Mouse (Mus musculus): ENCODE results near the gene Pcx. TPM values are rescaled to one million over a fixed set of nuclear protein-coding genes. Genes with fewer than 3 reads are reported as not detected.
A peak's percentile ranks its signal among the peaks of the same experiment; 100 is the strongest.

Gene Pcx
- 12.4 and 14.0 TPM in 2 replicates for polyA plus RNA-seq (2014; fragmentation: Nextera tagmentation; extraction: Ambion mirVana)

- H3K9ac ChIP-seq (ENCODE audit: low read length): peak within 1 kb of the TSS; percentile 45
- peak within 1 kb of the TSS; percentile 71 for H3K4me3 ChIP-seq (ENCODE audit: low read depth, low read length)
- peak within 1 kb of the TSS; percentile 91 for H3K4me2 ChIP-seq (ENCODE audit: low read depth, severe bottlenecking)
- H3K36me3 ChIP-seq (ENCODE audit: control insufficient read depth, insufficient read depth, low read length): no peaks in the 10 kb centered on the region
- under 1% methylated on average over 82 of the region's 82 CpGs for WGBS
- no peak within 1 kb of the TSS for H3K27ac ChIP-seq (replicated peaks; ENCODE audit: low read depth, low read length)
- H3K9me3 ChIP-seq (ENCODE audit: control insufficient read depth, low read length): no peaks in the 10 kb centered on the region
- 0 out of 2 replicates have a peak, but pooled peaks cover 4% of the 10 kb centered on the region for H3K27me3 ChIP-seq (ENCODE audit: control insufficient read depth, insufficient read depth, low read length)
- ATAC-seq (ENCODE audit: insufficient number of reproducible peaks, low FRiP score, low TSS enrichment, low read depth) (peak; percentile 99), DNase-seq (ENCODE audit: low spot score) (peak; percentile 99)
- peaks cover 7% of the 10 kb centered on the region for H3K4me1 ChIP-seq (ENCODE audit: control insufficient read depth, insufficient read depth, low read length)
Observed at GRCm38 (mm10) chr19:4509986-4510963, at the start of gene Pcx. Gene Pcx, plus strand, starts transcription at chr19:4510472.

- DNase-seq (ENCODE audit: low spot score) (no peak), ATAC-seq (ENCODE audit: insufficient number of reproducible peaks, low FRiP score, low TSS enrichment, low read depth) (no peak)
- WGBS: 91% methylated on average over 8 of the region's 8 CpGs
Observed at GRCm38 (mm10) chr19:4461981-4462380, 48.3 kb upstream of the Pcx start.

DNA sequence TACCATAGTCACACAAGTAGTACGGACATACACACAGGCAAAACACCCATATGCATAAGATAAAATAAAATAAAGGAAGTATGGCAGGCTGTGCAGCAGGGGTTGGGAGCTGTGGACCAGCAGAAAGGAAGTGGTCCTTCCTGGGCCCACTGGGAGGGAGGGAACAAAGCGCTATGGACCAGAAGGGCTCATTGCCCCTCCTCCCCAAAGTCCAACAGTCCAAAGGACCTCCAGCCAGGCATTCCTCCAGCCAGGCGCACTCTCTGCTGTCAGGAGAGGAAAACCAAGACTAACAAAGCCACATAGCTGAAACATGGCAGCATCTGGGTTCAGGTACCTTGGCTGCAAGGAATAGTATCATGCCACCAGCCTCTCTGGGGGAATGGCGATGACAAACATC lies 45.6 kb upstream of the Pcx start:
- WGBS: 84% methylated on average over 4 of the region's 4 CpGs
- Histone ChIP-seq H3K9me3 (ENCODE audit: control insufficient read depth, low read length) (no peaks in the 10 kb centered on the region), H3K4me3 (ENCODE audit: low read depth, low read length) (no peak overlapping the region), H3K4me1 (ENCODE audit: control insufficient read depth, insufficient read depth, low read length) (no peaks in the 10 kb centered on the region), H3K27ac (replicated peaks; ENCODE audit: low read depth, low read length) (no peak overlapping the region), H3K27me3 (ENCODE audit: control insufficient read depth, insufficient read depth, low read length) (no peaks in the 10 kb centered on the region), H3K9ac (ENCODE audit: low read length) (no peak overlapping the region), H3K36me3 (ENCODE audit: control insufficient read depth, insufficient read depth, low read length) (no peaks in the 10 kb centered on the region), H3K4me2 (ENCODE audit: low read depth, severe bottlenecking) (no peak overlapping the region)
- DNase-seq (ENCODE audit: low spot score): no peak
- no peak for ATAC-seq (ENCODE audit: insufficient number of reproducible peaks, low FRiP score, low TSS enrichment, low read depth)

More at GRCm38 (mm10) chr19:4461981-4462380, 48.3 kb upstream of the Pcx start:
- H3K9ac ChIP-seq (ENCODE audit: low read length): no peak overlapping the region
- no peaks in the 10 kb centered on the region for H3K27me3 ChIP-seq (ENCODE audit: control insufficient read depth, insufficient read depth, low read length)
- H3K36me3 ChIP-seq (ENCODE audit: control insufficient read depth, insufficient read depth, low read length): no peaks in the 10 kb centered on the region
- H3K4me1 ChIP-seq (ENCODE audit: control insufficient read depth, insufficient read depth, low read length): no peaks in the 10 kb centered on the region
- H3K4me2 ChIP-seq (ENCODE audit: low read depth, severe bottlenecking): no peak overlapping the region
- no peaks in the 10 kb centered on the region for H3K9me3 ChIP-seq (ENCODE audit: control insufficient read depth, low read length)
- no peak overlapping the region for H3K27ac ChIP-seq (replicated peaks; ENCODE audit: low read depth, low read length)
- H3K4me3 ChIP-seq (ENCODE audit: low read depth, low read length): no peak overlapping the region

DNA sequence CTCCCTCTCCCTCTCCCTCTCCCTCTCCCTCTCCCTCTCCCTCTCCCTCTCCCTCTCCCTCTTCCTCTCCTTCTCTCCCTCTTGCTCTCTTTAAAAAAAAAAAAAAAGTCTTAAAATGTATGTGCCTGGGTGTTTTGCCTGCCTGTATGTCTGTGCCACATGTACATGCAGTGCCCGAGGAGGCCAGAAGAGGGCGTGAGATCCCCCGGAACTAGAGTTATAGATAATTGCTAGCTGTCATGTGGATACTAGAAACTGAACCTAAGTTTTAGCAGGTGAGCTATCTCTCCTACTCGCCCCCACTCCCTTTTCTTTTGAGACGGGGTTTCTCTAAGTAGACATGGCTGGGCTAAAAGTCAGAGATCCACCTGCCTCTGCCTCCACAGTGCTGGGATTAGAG lies 41.9 kb upstream of the Pcx start:
- peak; percentile 31 for DNase-seq (ENCODE audit: low spot score)

GRCm38 (mm10) chr19:4473549-4473948 lies 36.7 kb upstream of the Pcx start:
- no peak overlapping the region for H3K27ac ChIP-seq (replicated peaks; ENCODE audit: low read depth, low read length)
- no peaks in the 10 kb centered on the region for H3K9me3 ChIP-seq (ENCODE audit: control insufficient read depth, low read length)
- H3K4me2 ChIP-seq (ENCODE audit: low read depth, severe bottlenecking): no peak overlapping the region
- 90% methylated on average over 5 of the region's 5 CpGs for whole genome bisulfite sequencing
- no peak overlapping the region for H3K9ac ChIP-seq (ENCODE audit: low read length)
- H3K36me3 ChIP-seq (ENCODE audit: control insufficient read depth, insufficient read depth, low read length): no peaks in the 10 kb centered on the region
- no peak overlapping the region for H3K4me3 ChIP-seq (ENCODE audit: low read depth, low read length)
- no peak for ATAC-seq (ENCODE audit: insufficient number of reproducible peaks, low FRiP score, low TSS enrichment, low read depth)
- 0 out of 2 replicates have a peak, but pooled peaks cover 3% of the 10 kb centered on the region for H3K4me1 ChIP-seq (ENCODE audit: control insufficient read depth, insufficient read depth, low read length)
- DNase-seq (ENCODE audit: low spot score): no peak
- peaks cover 31% of the 10 kb centered on the region for H3K27me3 ChIP-seq (ENCODE audit: control insufficient read depth, insufficient read depth, low read length)

More for the DNA sequence above, 41.9 kb upstream of the Pcx start:
- Histone ChIP-seq H3K4me2 (ENCODE audit: low read depth, severe bottlenecking) (no peak overlapping the region), H3K9me3 (ENCODE audit: control insufficient read depth, low read length) (no peaks in the 10 kb centered on the region), H3K4me3 (ENCODE audit: low read depth, low read length) (no peak overlapping the region), H3K4me1 (ENCODE audit: control insufficient read depth, insufficient read depth, low read length) (no peaks in the 10 kb centered on the region), H3K9ac (ENCODE audit: low read length) (no peak overlapping the region), H3K36me3 (ENCODE audit: control insufficient read depth, insufficient read depth, low read length) (no peaks in the 10 kb centered on the region), H3K27me3 (ENCODE audit: control insufficient read depth, insufficient read depth, low read length) (no peaks in the 10 kb centered on the region), H3K27ac (replicated peaks; ENCODE audit: low read depth, low read length) (no peak overlapping the region)
- WGBS: 30% methylated on average over 5 of the region's 5 CpGs
- no peak for ATAC-seq (ENCODE audit: insufficient number of reproducible peaks, low FRiP score, low TSS enrichment, low read depth)

GRCm38 (mm10) chr19:4474739-4475138 lies 35.5 kb upstream of the Pcx start:
- 0 out of 2 replicates have a peak, but pooled peaks cover 3% of the 10 kb centered on the region for H3K4me1 ChIP-seq (ENCODE audit: control insufficient read depth, insufficient read depth, low read length)
- H3K9me3 ChIP-seq (ENCODE audit: control insufficient read depth, low read length): no peaks in the 10 kb centered on the region
- no peaks in the 10 kb centered on the region for H3K36me3 ChIP-seq (ENCODE audit: control insufficient read depth, insufficient read depth, low read length)
- no peak overlapping the region for H3K27ac ChIP-seq (replicated peaks; ENCODE audit: low read depth, low read length)
- H3K9ac ChIP-seq (ENCODE audit: low read length): no peak overlapping the region
- 35% methylated on average over 3 of the region's 3 CpGs for WGBS
- no peak overlapping the region for H3K4me2 ChIP-seq (ENCODE audit: low read depth, severe bottlenecking)
- no peak overlapping the region for H3K4me3 ChIP-seq (ENCODE audit: low read depth, low read length)
- ATAC-seq (ENCODE audit: insufficient number of reproducible peaks, low FRiP score, low TSS enrichment, low read depth) (no peak), DNase-seq (ENCODE audit: low spot score) (no peak)
- peaks cover 31% of the 10 kb centered on the region for H3K27me3 ChIP-seq (ENCODE audit: control insufficient read depth, insufficient read depth, low read length)

DNA sequence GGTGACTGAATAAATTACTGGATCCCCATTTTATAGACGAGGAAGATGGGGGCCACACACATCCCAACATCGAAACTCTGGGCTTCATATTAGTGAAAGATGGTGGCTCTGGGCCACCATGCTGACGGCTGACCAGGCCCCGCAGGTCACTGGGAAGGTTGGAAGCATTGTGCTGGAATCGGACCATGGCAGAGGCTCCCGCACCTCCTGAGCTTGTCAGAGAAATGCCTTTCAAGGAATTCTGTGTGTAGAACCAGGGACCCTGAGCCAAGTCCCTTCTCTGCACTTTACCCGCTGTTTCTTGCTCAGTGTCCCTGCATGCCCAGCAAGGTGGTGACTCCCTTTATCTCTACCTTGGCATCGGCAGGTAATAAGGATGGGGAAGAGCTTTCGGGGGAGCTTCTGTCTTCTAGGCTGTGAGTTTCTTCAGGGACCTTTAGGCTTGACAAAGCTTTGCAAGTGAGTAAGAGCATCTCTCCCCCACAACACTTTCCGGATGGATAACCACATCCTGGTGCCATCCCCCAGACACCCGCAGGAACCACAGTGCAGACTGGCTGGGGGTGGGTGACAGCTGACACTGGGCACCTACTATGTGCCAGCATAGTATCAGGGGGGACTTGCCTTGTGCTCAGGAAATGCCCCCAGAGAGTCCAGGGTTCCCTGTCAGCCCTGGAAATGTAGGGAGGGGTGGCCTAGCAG lies 34.9 kb upstream of the Pcx start:
- Histone ChIP-seq H3K9ac (ENCODE audit: low read length) (no peak overlapping the region), H3K4me2 (ENCODE audit: low read depth, severe bottlenecking) (no peak overlapping the region), H3K36me3 (ENCODE audit: control insufficient read depth, insufficient read depth, low read length) (no peaks in the 10 kb centered on the region), H3K4me1 (ENCODE audit: control insufficient read depth, insufficient read depth, low read length) (0 out of 2 replicates have a peak, but pooled peaks cover 3% of the 10 kb centered on the region), H3K9me3 (ENCODE audit: control insufficient read depth, low read length) (no peaks in the 10 kb centered on the region), H3K27me3 (ENCODE audit: control insufficient read depth, insufficient read depth, low read length) (peaks cover 31% of the 10 kb centered on the region), H3K4me3 (ENCODE audit: low read depth, low read length) (no peak overlapping the region), H3K27ac (replicated peaks; ENCODE audit: low read depth, low read length) (no peak overlapping the region)
- 75% methylated on average over 11 of the region's 11 CpGs for WGBS
- DNase-seq (ENCODE audit: low spot score) (no peak), ATAC-seq (ENCODE audit: insufficient number of reproducible peaks, low FRiP score, low TSS enrichment, low read depth) (no peak)

GRCm38 (mm10) chr19:4476601-4477257 lies 33.5 kb upstream of the Pcx start:
- Histone ChIP-seq H3K27ac (replicated peaks; ENCODE audit: low read depth, low read length) (no peak overlapping the region), H3K4me2 (ENCODE audit: low read depth, severe bottlenecking) (peak overlapping the region; percentile 92), H3K9ac (ENCODE audit: low read length) (peak overlapping the region; percentile 41), H3K4me3 (ENCODE audit: low read depth, low read length) (peak overlapping the region; percentile 45), H3K36me3 (ENCODE audit: control insufficient read depth, insufficient read depth, low read length) (no peaks in the 10 kb centered on the region), H3K4me1 (ENCODE audit: control insufficient read depth, insufficient read depth, low read length) (0 out of 2 replicates have a peak, but pooled peaks cover 3% of the 10 kb centered on the region), H3K27me3 (ENCODE audit: control insufficient read depth, insufficient read depth, low read length) (peaks cover 31% of the 10 kb centered on the region), H3K9me3 (ENCODE audit: control insufficient read depth, low read length) (no peaks in the 10 kb centered on the region)
- 0% methylated on average over 60 of the region's 70 CpGs for WGBS
- ATAC-seq (ENCODE audit: insufficient number of reproducible peaks, low FRiP score, low TSS enrichment, low read depth) (peak; percentile 42; the same call in 1 of the 2 replicates), DNase-seq (ENCODE audit: low spot score) (peak; percentile 65)

Data from limb, embryonic 11.5 days (tissue).